Mouse (Mus musculus): Measurements from ENCODE around the gene Xpot.

DNA sequence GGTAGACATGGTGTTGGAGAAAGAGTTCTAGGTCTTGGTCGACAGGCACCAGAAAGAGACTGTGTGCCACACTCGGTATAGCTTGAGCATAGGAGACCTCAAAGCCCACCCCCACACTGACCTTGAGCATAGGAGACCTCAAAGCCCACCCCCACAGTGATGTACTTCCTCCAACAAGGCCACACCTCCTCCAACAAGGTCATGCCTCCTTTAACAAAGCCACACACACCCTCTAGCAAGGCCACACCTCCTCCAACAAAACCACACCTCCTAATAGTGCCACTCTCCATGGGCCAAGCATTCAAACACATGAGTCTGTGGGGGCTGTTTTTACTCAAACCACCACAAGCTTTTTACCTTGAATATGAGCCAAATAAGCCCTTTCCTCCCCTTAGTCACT is 36.6 kb upstream of the Xpot start:
- no peak for TF ChIP-seq CTCF (IDR thresholded peaks at IDR 0.05; ENCODE audit: low read depth, low read length)
- no peak for TF ChIP-seq POLR2A (IDR thresholded peaks at IDR 0.05; ENCODE audit: borderline replicate concordance, low read depth, low read length)

All from bone marrow macrophage, adult 2 months (primary cell).